Mouse (Mus musculus): ENCODE measurements at regions not wholly inside any gene's neighbourhood (a gene's known extent, or its start where the extent isn't known, plus 50 kb on each side); places are given as distances from the start of the nearest gene placed in this dataset.

DNA sequence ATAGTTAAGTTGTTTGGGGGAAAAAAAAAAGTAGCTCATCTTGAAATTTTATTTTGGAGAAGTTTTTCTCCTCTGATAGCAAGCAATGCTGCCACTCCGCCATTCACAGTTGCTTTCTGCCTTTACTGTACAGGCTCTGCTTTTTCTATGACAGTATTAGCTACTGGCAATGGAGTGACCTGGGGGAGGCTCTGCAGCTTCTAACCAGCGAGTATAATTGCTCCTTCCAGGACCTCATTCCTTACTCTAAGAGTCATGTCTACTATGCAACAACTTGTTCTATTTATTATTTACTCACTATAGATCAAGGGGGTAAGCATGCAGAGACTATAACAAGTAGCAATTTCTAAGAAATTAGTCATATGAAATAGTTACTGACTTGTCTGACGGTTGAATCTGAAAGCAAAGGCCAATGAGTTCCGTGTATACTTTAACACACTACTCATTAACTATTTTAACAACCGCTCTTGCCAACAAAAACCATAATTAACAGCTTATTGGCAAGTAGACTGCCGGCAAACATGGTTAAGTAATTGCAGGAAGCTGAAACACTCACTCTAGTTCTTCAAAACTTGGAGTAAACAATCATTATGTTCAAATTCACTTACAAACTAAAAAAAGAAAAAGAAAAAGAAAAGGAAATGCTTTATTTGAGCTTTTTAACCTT is 432.9 kb upstream of the B3galt2 start:
- H3K4me2 ChIP-seq (replicated peaks) = no peak overlapping the region
- no peaks in the 10 kb centered on the region for H3K4me1 ChIP-seq (replicated peaks)
- no peak overlapping the region for H3K4me3 ChIP-seq (replicated peaks)
- 78% methylated on average over 6 of the region's 6 CpGs for WGBS
- H3K36me3 ChIP-seq = no peaks in the 10 kb centered on the region
- no peak overlapping the region for H3K9ac ChIP-seq
- H3K27me3 ChIP-seq (replicated peaks) = no peaks in the 10 kb centered on the region
- H3K9me3 ChIP-seq = no peaks in the 10 kb centered on the region
- no peak for ATAC-seq
- H3K27ac ChIP-seq = no peak overlapping the region

DNA sequence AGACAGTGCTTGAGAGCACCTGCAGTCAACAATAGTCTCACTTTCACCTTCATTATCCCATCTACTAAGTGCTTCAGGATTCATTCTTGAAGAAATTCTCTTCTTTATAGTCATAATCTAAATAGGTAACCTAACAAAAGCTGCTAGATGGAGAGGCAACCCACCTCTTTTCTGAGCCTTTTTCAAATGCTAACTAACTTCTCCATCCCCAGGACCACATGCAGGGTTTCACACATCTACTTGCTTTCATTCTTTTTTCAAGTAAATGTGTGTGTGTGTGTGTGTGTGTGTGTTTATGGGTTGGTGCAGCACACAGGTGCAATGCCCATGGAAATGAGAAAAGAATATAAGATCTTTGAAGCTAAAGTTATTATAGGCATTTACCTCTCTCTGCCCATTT is 423.1 kb upstream of the B3galt2 start:
- Histone ChIP-seq H3K9ac (no peak overlapping the region), H3K27ac (no peak overlapping the region), H3K4me3 (replicated peaks) (no peak overlapping the region), H3K4me2 (replicated peaks) (no peak overlapping the region), H3K36me3 (no peaks in the 10 kb centered on the region), H3K4me1 (replicated peaks) (no peaks in the 10 kb centered on the region), H3K9me3 (no peaks in the 10 kb centered on the region), H3K27me3 (replicated peaks) (no peaks in the 10 kb centered on the region)
- no peak for ATAC-seq

DNA sequence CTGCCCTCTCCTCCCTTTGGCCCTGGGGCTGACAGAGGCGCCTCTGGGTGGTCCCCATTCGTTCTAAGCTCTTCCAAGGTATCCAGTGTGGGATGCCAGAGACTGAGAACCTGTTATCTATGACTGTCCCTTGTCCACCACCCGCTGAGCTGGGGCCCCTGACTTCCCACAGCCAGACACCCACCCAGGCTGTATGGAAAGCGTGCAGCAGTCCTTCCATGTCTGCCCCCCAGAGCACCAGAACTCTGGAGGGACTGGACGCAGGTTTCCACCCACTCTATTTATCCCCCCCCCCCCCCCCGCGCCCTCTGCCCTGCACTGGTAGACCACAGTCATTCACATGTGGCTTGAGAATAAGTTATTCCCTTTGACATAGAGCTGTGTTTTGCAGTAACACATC is 408.5 kb upstream of the B3galt2 start:
- Histone ChIP-seq H3K9ac (no peak overlapping the region), H3K36me3 (no peaks in the 10 kb centered on the region), H3K4me1 (replicated peaks) (no peaks in the 10 kb centered on the region), H3K27me3 (replicated peaks) (no peaks in the 10 kb centered on the region), H3K27ac (no peak overlapping the region), H3K4me3 (replicated peaks) (no peak overlapping the region), H3K9me3 (no peaks in the 10 kb centered on the region), H3K4me2 (replicated peaks) (no peak overlapping the region)
- WGBS = 87% methylated on average over 7 of the region's 7 CpGs
- no peak for ATAC-seq

DNA sequence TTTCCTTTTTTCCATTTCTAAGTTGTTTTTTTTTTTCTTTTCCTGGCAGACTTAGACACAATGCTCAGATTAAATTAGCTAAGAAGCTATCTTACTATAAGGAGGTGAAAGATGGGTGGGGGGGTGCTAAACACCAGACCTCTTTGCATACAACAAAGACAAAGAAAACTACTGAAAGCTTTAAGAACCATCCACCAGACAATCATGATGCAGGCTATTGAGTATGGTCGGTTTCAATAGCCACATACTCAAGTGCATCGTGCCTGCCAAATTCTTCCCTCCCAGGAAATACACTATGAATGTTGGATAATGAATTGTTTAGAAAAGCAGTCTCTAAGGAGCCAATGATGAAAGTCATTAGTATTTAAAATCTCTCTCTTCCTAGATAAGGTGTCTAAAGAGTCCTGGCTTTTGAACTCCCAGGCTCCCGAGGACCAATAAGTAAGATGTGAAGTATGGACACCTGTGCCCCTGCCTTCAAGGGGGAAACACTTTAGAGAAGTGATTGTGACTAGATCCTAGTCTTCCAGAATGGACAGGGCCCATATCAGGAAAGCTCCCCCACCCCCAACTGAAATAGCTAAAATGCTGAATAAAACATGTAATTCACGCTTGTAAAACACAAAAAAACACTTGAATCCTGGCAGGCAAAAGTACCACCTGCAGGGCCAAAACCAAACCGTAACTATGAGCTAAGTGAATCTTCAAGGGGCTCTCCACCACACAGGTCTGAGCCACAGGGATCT is 381.8 kb upstream of the B3galt2 start:
- ATAC-seq = no peak
- H3K9me3 ChIP-seq = no peaks in the 10 kb centered on the region
- 79% methylated on average over 5 of the region's 5 CpGs for WGBS
- no peaks in the 10 kb centered on the region for H3K36me3 ChIP-seq
- H3K9ac ChIP-seq = no peak overlapping the region
- H3K4me1 ChIP-seq (replicated peaks) = no peaks in the 10 kb centered on the region
- H3K4me3 ChIP-seq (replicated peaks) = no peak overlapping the region
- no peak overlapping the region for H3K4me2 ChIP-seq (replicated peaks)
- H3K27ac ChIP-seq = no peak overlapping the region
- no peaks in the 10 kb centered on the region for H3K27me3 ChIP-seq (replicated peaks)

DNA sequence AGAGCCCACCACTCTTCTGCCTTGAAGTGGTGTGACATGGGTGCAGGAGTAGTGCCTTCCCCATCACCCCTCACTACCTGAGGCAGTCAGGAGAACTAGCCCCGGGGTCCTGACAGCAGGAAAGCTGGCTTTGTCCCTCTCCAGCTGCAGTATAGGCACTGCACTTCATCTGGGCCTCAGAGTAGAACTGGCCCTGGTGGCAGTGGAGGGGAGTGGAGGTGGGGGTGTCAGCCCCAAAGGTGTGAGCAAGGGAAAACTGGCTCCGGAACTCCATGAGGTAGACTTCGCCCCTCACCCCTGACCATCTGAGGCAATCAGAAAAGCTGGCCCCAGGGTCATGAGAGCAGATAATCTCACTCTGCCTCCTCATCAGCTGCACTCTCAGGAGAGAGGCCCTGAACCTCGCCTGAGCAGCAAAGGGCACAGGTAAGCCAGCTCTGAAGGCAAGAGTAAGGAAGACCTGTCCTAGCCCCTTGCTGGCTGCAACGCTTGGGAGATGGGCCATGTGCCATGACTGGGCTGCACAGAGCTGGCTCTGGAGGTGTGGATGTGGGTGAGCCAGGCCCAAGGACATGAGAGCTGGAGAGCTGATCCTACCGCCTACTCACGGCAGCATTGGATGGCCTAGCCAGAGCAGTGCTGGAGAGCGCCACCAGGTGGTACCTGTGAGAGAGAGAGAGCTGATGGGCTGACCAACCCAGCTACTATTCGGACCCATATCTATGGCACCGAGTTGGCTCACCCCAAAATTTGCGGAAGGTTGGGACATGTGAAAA is 377.0 kb upstream of the B3galt2 start:
- no peaks in the 10 kb centered on the region for H3K36me3 ChIP-seq
- 0 out of 2 replicates have a peak, but pooled peaks have one; percentile 17 for ATAC-seq
- WGBS = 72% methylated on average over 11 of the region's 11 CpGs
- H3K27ac ChIP-seq = no peak overlapping the region
- no peak overlapping the region for H3K4me2 ChIP-seq (replicated peaks)
- H3K4me3 ChIP-seq (replicated peaks) = no peak overlapping the region
- no peaks in the 10 kb centered on the region for H3K27me3 ChIP-seq (replicated peaks)
- H3K4me1 ChIP-seq (replicated peaks) = no peaks in the 10 kb centered on the region
- H3K9ac ChIP-seq = no peak overlapping the region
- no peaks in the 10 kb centered on the region for H3K9me3 ChIP-seq

DNA sequence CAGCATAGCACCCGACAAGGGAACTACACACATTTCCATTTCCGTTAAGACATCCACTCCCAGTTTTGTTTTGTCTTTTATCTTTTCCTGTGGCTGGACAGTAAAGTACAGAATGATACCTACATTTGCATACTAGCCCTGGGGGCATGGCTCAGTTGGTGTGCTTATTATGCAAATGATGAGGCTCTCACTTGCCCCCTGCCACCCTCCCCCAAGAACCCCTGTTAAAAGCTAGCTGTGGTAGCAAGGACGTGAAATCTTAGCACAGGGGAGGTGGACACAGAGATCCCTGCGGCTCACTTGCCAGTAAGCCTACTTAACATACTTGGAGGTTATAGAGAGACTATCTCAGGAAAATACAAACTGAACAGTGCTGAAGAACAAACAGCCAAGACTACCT is 375.2 kb upstream of the B3galt2 start:
- Histone ChIP-seq H3K9me3 (no peaks in the 10 kb centered on the region), H3K4me3 (replicated peaks) (no peak overlapping the region), H3K27me3 (replicated peaks) (no peaks in the 10 kb centered on the region), H3K36me3 (no peaks in the 10 kb centered on the region), H3K4me2 (replicated peaks) (no peak overlapping the region), H3K9ac (no peak overlapping the region), H3K27ac (no peak overlapping the region), H3K4me1 (replicated peaks) (no peaks in the 10 kb centered on the region)
- WGBS = 81% methylated on average over 4 of the region's 4 CpGs
- no peak for ATAC-seq

DNA sequence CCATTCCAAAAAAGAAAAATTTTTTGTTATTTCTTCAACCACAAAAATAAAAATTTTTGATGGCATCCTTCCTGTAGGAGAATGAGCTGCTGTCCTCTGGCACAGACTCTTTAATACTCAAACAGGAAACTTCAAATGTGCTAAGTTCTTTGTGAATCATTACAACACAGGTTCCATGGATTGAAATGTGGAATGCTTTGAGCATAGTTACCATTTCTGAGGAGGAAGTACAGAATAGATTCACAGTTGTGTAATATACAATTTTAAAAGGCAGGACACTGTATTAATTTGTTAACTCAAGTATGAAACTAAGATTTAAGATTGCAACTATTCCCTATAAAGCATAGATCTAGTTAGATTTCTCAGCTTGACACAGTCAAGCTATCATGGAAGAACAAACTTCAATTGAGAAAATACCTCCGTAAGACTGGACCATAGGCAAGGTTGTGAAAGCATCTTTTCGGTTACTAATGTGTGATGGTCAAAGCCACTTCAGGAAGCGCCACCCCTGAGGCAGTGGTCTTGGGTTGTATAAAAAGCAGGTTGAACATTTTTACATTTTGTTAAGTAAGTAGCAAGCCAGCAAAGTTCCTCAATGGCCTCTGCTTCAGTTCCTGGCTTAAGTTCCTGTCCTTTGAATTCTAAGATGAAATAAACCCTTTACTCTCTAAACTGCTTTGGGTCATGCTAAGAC is 354.0 kb upstream of the B3galt2 start:
- Histone ChIP-seq H3K4me2 (replicated peaks) (no peak overlapping the region), H3K36me3 (no peaks in the 10 kb centered on the region), H3K9me3 (no peaks in the 10 kb centered on the region), H3K27ac (no peak overlapping the region), H3K4me1 (replicated peaks) (no peaks in the 10 kb centered on the region), H3K9ac (no peak overlapping the region), H3K4me3 (replicated peaks) (no peak overlapping the region), H3K27me3 (replicated peaks) (no peaks in the 10 kb centered on the region)
- ATAC-seq = no peak
- 89% methylated on average over 3 of the region's 3 CpGs for WGBS

DNA sequence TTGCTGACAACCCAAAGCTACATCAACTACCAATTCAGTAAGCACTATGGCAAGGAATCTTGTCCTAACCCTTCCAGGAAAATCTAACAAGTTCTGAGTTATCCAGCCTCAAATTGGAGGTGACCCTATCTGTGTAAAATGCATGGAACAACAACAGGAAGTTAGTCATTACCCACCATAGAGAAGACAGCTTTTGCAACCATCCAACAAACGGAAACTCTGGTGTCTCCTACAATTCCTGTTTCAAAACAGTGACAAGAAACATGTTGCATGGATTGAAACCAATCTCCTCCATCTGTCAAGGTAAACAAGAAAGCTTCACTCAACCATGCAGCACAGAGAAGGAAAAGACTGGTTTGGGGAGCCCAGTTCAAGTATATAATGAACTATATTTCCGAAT is 353.0 kb upstream of the B3galt2 start:
- no peak overlapping the region for H3K4me2 ChIP-seq (replicated peaks)
- H3K4me3 ChIP-seq (replicated peaks) = no peak overlapping the region
- no peaks in the 10 kb centered on the region for H3K9me3 ChIP-seq
- no peaks in the 10 kb centered on the region for H3K27me3 ChIP-seq (replicated peaks)
- H3K36me3 ChIP-seq = no peaks in the 10 kb centered on the region
- ATAC-seq = no peak
- H3K27ac ChIP-seq = no peak overlapping the region
- no peaks in the 10 kb centered on the region for H3K4me1 ChIP-seq (replicated peaks)
- no peak overlapping the region for H3K9ac ChIP-seq
- 83% methylated on average over 2 of the region's 2 CpGs for WGBS

DNA sequence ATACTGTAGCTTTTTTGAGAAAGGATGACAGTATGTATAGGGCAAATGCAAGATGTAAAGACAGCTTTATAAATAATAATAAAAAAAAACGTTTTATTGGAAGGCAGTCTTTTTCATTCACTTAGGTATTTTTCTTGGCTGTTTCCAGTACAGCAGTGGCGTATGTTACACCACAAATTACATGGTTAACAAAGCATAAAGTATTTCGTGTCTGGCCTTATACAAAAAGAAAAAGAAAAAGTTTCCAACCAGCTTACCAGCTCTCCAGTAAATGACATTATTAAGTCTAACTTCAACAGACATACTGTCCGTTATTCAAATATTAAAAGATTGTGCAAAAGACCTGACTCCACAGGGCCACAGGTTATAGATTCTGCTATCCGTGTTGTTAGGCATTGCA is 343.9 kb upstream of the B3galt2 start:
- Histone ChIP-seq H3K4me2 (replicated peaks) (no peak overlapping the region), H3K27ac (no peak overlapping the region), H3K4me3 (replicated peaks) (no peak overlapping the region), H3K9me3 (no peaks in the 10 kb centered on the region), H3K27me3 (replicated peaks) (no peaks in the 10 kb centered on the region), H3K9ac (no peak overlapping the region), H3K4me1 (replicated peaks) (no peaks in the 10 kb centered on the region), H3K36me3 (no peaks in the 10 kb centered on the region)
- ATAC-seq = no peak
- WGBS = 72% methylated on average over 5 of the region's 5 CpGs

DNA sequence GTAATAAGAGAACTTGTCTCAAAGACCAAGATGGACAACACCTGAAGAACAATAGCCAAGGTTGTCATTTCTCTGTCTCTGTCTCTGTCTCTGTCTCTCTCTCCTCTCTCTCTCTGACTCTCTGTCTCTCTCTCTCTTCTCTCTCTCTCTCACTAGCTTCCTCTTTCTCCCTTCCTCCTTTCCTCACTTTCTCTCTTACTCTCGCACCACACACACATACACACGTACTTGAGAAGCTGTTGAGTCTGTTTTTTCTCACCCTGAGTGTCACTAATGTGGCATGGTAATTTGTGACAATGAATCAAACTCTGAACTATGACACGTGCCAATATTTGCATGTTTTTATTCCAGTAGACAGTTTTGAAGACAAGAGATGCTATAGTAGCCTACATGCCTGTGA is 333.1 kb upstream of the B3galt2 start:
- Histone ChIP-seq H3K4me1 (replicated peaks) (no peaks in the 10 kb centered on the region), H3K4me2 (replicated peaks) (no peak overlapping the region), H3K27me3 (replicated peaks) (no peaks in the 10 kb centered on the region), H3K4me3 (replicated peaks) (no peak overlapping the region), H3K9me3 (no peaks in the 10 kb centered on the region), H3K27ac (no peak overlapping the region), H3K36me3 (no peaks in the 10 kb centered on the region), H3K9ac (no peak overlapping the region)
- WGBS = 71% methylated on average over 3 of the region's 3 CpGs
- ATAC-seq = no peak

DNA sequence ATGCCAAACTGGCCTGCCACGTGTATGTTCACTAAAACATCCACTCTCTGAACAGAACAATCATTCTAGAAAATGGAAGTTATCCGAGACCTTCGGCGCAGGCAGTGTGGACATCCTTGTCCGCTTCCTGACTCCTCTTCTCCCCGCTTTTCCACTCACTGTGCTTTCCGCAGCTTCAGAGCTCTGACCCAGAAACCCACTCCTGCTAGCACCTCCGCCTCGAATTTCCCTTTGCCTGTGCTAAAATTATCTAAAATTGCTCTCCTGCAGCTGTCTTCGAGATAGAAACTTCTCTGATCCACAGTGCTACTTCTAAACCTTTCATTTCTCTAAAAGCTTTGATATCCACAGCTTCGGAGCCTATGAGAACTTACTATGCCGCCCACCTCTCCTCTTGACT is 322.1 kb upstream of the B3galt2 start:
- Histone ChIP-seq H3K36me3 (no peaks in the 10 kb centered on the region), H3K9me3 (no peaks in the 10 kb centered on the region), H3K4me3 (replicated peaks) (no peak overlapping the region), H3K9ac (no peak overlapping the region), H3K27ac (no peak overlapping the region), H3K27me3 (replicated peaks) (no peaks in the 10 kb centered on the region), H3K4me2 (replicated peaks) (no peak overlapping the region), H3K4me1 (replicated peaks) (no peaks in the 10 kb centered on the region)
- ATAC-seq = no peak
- 86% methylated on average over 12 of the region's 12 CpGs for WGBS

DNA sequence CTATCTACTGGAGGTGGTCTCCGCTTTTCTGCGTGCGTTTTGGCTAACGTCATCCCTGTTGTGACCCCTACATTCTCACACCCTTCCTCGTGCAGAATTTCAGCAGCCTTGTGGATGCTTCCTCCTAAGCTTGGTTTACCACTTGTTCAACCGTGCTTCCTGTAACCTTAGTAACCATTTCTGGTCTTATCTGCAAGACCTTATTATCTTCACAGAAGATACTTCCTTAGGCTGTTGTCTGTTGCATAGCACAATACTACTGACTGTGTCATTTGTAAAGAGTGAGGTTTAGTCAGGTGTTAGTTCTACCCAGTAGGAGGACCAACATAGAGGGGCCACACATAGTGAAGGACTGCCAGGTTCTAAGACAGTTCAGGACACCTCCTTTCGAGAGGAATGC is 320.9 kb upstream of the B3galt2 start:
- no peaks in the 10 kb centered on the region for H3K4me1 ChIP-seq (replicated peaks)
- no peak overlapping the region for H3K4me2 ChIP-seq (replicated peaks)
- H3K27me3 ChIP-seq (replicated peaks) = no peaks in the 10 kb centered on the region
- no peak for ATAC-seq
- H3K4me3 ChIP-seq (replicated peaks) = no peak overlapping the region
- no peaks in the 10 kb centered on the region for H3K9me3 ChIP-seq
- no peak overlapping the region for H3K27ac ChIP-seq
- WGBS = 92% methylated on average over 7 of the region's 7 CpGs
- no peaks in the 10 kb centered on the region for H3K36me3 ChIP-seq
- H3K9ac ChIP-seq = no peak overlapping the region

Data from intestine, embryonic 15.5 days (tissue).